Mouse (Mus musculus): ENCODE results near the gene Dnlz.

DNA sequence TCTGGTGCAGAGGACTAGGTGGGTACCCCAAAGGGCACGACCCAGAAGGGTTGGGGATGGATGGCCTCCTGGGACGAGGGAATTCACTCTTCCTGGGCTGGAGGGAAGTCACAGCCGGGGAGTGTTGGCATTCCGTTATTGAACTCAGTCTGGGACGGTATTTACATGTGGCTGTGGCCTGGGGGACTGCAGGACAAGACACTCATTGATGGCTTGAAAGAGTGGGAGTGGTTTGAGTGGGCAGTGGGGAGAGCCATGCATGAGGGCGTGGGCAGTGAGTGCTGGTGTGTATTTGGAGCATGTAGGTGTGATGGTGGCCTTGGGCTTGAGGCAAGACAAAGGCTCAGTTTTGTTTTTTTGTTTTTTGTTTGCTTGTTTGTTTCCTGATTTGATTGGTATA is 21.2 kb downstream of the Dnlz start:
- TF ChIP-seq CTCF (IDR thresholded peaks at IDR 0.05; ENCODE audit: extremely low read depth, insufficient read depth, insufficient read length, insufficient replicate concordance) (no peak), POLR2A (IDR thresholded peaks at IDR 0.05; ENCODE audit: low read depth, low read length) (no peak)
